Mouse (Mus musculus) embryonic facial prominence, embryonic 10.5 days (tissue): ENCODE data around the gene Plcb4. TPM values are rescaled to one million over a fixed set of nuclear protein-coding genes. Genes with fewer than 3 reads are reported as not detected.

Experiments
- DNase-seq: peaks from one replicate; pipeline ENCODE4 v3.0.0-alpha.2; 2017; ENCODE audit warnings: low spot score
- H3K27ac ChIP-seq: fragments of 300-500 bp; sonication (generic); replicated peaks from 2 replicates; pipeline ENCODE4 v1.5.1; 2016; ENCODE audit warnings: mild to moderate bottlenecking
- H3K27me3 ChIP-seq: fragments of 300-500 bp; sonication (generic); replicated peaks from 2 replicates; pipeline ENCODE4 v1.6.1; 2016; ENCODE audit warnings: low read depth, mild to moderate bottlenecking; ENCODE audit not compliant: poor library complexity, severe bottlenecking
- H3K36me3 ChIP-seq: fragments of 300-500 bp; sonication (generic); replicated peaks from 2 replicates; pipeline ENCODE4 v1.6.1; 2016; ENCODE audit warnings: mild to moderate bottlenecking, moderate library complexity
- H3K4me1 ChIP-seq: fragments of 300-500 bp; sonication (generic); 2 replicates; pipeline ENCODE4 v1.6.1; 2016
- H3K4me3 ChIP-seq: fragments of 300-500 bp; sonication (generic); 2 replicates; pipeline ENCODE4 v1.5.1; 2016; ENCODE audit warnings: mild to moderate bottlenecking, moderate library complexity
- H3K9me3 ChIP-seq: fragments of 300-500 bp; sonication (generic); 2 replicates; pipeline ENCODE4 v1.6.1; 2016; ENCODE audit warnings: mild to moderate bottlenecking
- WGBS: fragments of 180-500 bp; shearing (Covaris S2); methylation state at CpG from one replicate; pipeline ENCODE4 v1.1.7; 2016; 5-methylcytosine and 5-hydroxymethylcytosine counted together
- polyA plus RNA-seq: library from polyadenylated mRNA; unstranded; fragments of >200 nt; fragmentation: Nextera tagmentation; extraction: Ambion mirVana; gene quantifications from 2 replicates; pipeline ENCODE4 v1.2.1, GENCODE M21; 2016

The Plcb4 gene
- polyA plus RNA-seq, 1 experiment from 2014 or later = 16.1 TPM

DNA sequence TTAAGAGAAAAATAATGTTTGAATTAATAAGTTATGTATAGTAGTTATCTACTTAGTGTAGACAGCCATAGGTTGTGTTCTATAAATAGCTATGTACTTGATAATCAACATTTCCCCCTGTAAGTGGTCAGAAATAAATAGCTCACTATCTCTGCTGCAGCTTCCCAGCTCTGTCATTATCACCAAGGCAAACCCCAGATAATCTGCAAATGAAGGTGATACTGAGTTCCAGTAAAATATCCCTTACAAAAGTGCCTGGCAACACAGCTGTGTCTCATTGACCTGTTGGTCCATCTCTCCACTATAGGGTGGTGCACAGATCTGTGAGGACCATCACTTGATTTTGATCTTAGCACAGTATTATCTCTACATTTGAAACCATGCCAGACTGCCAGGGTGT is 179.3 kb downstream of the Plcb4 start:
- no peaks in the 10 kb centered on the region for H3K4me1 ChIP-seq
- H3K36me3 ChIP-seq = no peaks in the 10 kb centered on the region
- H3K27ac ChIP-seq = no peak overlapping the region
- no peak for DNase-seq
- no peaks in the 10 kb centered on the region for H3K27me3 ChIP-seq
- H3K9me3 ChIP-seq = no peaks in the 10 kb centered on the region
- H3K4me3 ChIP-seq = no peak overlapping the region

DNA sequence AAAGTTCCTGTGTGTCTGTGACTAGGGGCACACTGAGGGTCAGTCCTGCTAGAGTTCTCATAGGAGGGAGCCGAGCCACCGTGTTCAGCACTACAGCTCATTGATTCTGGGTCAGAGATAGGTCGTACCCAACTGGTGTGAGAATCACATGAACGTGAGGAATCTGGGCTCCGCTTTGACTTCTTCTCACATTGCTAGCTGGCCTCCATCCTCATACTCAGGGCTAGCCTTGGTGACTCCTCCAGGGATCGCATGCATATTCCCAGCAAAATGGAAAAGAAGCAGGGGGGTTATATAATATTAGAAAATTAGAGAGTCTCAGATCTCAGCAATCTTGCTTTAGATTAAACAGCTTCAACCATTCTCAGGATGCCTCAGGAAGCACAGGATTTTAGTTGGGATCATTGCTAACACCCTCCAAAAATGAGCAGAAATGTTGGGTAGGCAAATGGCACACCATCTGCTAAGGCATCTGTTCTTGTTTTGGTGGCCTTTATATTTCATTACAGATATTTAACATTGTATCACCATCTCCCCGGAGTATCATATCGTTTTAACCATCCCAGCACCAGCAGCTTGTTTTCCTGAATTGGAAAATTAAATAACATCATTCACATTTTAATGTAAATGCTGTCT is 180.0 kb downstream of the Plcb4 start:
- H3K27me3 ChIP-seq = no peaks in the 10 kb centered on the region
- H3K27ac ChIP-seq = no peak overlapping the region
- H3K4me3 ChIP-seq = no peak overlapping the region
- H3K9me3 ChIP-seq = no peaks in the 10 kb centered on the region
- WGBS = 89% methylated on average over 8 of the region's 8 CpGs
- no peaks in the 10 kb centered on the region for H3K36me3 ChIP-seq
- no peaks in the 10 kb centered on the region for H3K4me1 ChIP-seq
- no peak for DNase-seq

DNA sequence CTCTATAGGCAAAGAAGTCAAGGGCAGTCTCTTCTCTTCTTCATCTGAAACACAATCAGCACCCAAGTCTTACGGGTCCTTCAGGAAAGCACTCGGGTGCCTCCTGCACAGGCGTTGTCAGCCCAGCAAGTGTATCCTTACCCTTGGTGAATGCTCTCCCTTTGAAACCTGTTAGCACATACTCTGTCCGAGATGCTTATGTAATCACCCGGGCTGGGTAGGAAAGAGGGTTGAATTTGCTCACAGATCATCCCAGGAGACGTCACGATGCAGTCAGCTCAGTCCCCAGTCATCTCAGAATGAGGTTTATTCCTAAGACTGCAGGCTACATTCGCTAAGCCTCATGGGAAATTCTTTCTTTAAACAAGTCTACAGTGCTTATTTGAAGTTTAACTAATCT is 184.9 kb downstream of the Plcb4 start:
- Histone ChIP-seq H3K27me3 (no peaks in the 10 kb centered on the region), H3K4me1 (peaks cover 10% of the 10 kb centered on the region; the same call in 1 of the 2 replicates), H3K9me3 (no peaks in the 10 kb centered on the region), H3K36me3 (no peaks in the 10 kb centered on the region), H3K4me3 (no peak overlapping the region), H3K27ac (no peak overlapping the region)
- DNase-seq = no peak
- 79% methylated on average over 8 of the region's 8 CpGs for WGBS

DNA sequence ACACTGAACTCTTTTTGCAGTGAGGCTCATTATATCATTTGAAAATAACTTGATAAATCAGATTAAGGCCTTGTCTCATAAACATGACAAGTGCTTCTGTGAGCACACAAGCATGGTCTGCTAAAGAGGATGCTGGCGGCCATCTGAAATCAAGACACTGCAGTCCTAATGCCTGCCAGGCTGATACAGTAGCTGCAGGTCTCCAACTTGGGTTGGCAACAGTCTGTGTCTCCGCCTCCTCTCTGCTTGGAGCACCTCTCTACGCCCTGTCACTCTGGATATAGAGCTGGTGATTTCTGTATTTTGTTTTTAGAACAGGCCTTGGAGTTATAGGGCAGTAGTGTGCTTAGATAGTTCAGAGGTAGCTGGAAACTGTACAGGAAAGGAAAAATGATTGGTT is 188.1 kb downstream of the Plcb4 start:
- Histone ChIP-seq H3K4me1 (peaks cover 15% of the 10 kb centered on the region; the same call in 1 of the 2 replicates), H3K27ac (no peak overlapping the region), H3K36me3 (no peaks in the 10 kb centered on the region), H3K27me3 (no peaks in the 10 kb centered on the region), H3K4me3 (no peak overlapping the region), H3K9me3 (no peaks in the 10 kb centered on the region)
- 94% methylated on average over 3 of the region's 3 CpGs for WGBS
- DNase-seq = no peak

DNA sequence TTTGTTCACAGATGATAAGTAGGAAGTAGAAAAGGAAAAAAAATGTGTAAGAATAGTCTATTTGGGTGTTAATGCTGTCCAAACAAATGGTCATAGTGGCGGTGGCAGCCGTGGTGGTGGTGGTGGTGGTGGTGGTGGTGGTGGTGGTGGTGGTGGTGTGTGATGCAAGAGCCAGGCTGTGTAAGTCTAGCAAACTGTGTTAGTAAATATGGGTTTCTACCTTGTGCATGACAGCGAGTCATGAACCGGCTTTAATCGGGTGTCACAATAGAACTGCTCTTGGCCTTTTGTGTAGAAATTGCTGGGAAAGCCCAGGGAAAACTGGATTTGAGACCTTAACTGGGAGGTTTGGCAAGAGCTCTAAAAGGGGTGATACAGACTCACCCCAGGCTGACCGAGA is 188.9 kb downstream of the Plcb4 start:
- no peaks in the 10 kb centered on the region for H3K9me3 ChIP-seq
- no peak overlapping the region for H3K27ac ChIP-seq
- H3K4me1 ChIP-seq = peaks cover 15% of the 10 kb centered on the region; the same call in 1 of the 2 replicates
- H3K27me3 ChIP-seq = no peaks in the 10 kb centered on the region
- no peak for DNase-seq
- no peaks in the 10 kb centered on the region for H3K36me3 ChIP-seq
- no peak overlapping the region for H3K4me3 ChIP-seq
- WGBS = 87% methylated on average over 6 of the region's 6 CpGs

DNA sequence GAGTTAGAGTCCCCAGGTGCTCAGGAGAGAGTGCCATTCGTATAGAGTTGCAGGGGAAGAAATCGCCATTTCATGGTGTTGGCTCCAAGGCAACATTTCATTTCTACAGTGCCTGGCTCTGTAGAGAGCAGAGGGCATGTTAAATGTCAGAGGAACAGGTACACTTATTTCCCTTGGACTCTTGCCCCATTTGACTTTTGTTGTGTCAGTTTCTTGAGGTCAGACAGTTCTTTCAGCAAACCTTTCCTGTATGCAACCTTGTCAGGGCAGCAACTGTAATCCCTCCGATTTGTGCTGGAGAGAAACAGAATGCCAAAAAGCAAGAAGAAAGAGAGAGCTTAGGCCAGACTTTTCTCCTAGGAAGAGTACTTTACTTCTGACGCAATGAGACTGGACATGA is 189.4 kb downstream of the Plcb4 start:
- DNase-seq = no peak
- peaks cover 15% of the 10 kb centered on the region; the same call in 1 of the 2 replicates for H3K4me1 ChIP-seq
- H3K4me3 ChIP-seq = no peak overlapping the region
- 75% methylated on average over 4 of the region's 4 CpGs for WGBS
- H3K27ac ChIP-seq = no peak overlapping the region
- H3K36me3 ChIP-seq = no peaks in the 10 kb centered on the region
- H3K9me3 ChIP-seq = no peaks in the 10 kb centered on the region
- H3K27me3 ChIP-seq = no peaks in the 10 kb centered on the region

DNA sequence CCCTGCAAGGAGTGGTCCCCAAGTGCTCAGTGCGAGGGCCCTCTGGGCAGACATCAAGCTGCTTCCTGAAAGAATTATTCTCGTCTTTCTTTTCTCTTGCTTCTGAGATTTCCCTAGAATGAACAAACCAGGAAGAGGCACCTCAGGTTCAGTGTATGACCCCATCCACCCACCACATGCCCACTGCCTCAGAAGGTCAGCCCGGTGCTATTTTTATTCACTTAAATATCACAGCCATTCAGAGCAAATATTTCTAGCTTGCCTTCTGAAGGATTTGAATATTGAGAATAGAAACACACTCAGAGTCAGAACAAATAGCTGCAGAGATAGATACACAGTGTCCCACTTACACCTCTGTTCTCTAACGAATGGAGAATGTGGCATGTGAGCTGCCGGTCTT is 193.2 kb downstream of the Plcb4 start:
- Histone ChIP-seq H3K36me3 (no peaks in the 10 kb centered on the region), H3K4me1 (peaks cover 28% of the 10 kb centered on the region), H3K4me3 (no peak overlapping the region), H3K9me3 (no peaks in the 10 kb centered on the region), H3K27ac (no peak overlapping the region), H3K27me3 (no peaks in the 10 kb centered on the region)
- WGBS = 80% methylated on average over 5 of the region's 5 CpGs
- DNase-seq = no peak

DNA sequence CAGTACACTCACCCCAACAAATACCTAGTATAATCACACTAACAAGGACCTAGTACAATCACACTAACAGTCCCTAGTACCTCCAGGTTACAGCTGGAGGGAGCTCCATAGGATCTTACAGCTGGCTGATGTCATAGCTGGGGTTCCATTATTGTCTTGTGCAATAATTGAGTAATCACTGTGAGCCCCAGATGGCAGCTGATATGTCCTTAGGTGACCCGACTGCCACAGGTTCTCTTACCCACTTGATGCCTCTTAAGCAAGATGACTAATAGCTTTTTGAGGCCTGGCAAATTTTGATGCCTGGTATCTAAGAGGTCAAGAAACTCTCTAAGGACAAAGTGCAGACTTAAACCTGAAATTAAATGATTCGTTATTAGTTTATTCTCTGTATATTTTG is 194.3 kb downstream of the Plcb4 start:
- no peak for DNase-seq
- Histone ChIP-seq H3K27me3 (no peaks in the 10 kb centered on the region), H3K27ac (no peak overlapping the region), H3K36me3 (no peaks in the 10 kb centered on the region), H3K4me1 (peaks cover 24% of the 10 kb centered on the region), H3K9me3 (no peaks in the 10 kb centered on the region), H3K4me3 (no peak overlapping the region)
- 84% methylated on average over 2 of the region's 2 CpGs for WGBS

DNA sequence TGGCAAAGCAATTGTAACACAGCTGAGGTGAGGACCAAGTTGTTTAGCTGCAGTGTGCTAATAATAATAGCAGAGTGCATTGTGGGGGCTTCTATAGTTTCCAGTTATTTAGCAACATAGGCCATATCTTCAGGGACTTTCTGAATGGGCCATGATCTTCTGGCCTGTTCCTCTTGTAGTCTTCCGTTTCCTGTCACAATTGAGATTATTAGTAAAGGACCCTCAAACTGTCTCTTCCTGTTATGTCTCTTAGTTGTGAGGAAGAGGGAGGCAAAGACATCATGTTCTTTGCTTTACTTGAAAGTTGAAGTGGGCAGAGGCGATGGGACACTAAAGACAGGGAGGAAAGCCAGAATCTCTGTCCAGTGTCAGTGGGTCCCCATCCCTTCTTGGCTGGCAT is 195.2 kb downstream of the Plcb4 start:
- Histone ChIP-seq H3K36me3 (no peaks in the 10 kb centered on the region), H3K27me3 (no peaks in the 10 kb centered on the region), H3K4me3 (no peak overlapping the region), H3K27ac (no peak overlapping the region), H3K4me1 (peaks cover 16% of the 10 kb centered on the region), H3K9me3 (no peaks in the 10 kb centered on the region)
- DNase-seq = no peak
- WGBS = 86% methylated on average over 2 of the region's 2 CpGs

DNA sequence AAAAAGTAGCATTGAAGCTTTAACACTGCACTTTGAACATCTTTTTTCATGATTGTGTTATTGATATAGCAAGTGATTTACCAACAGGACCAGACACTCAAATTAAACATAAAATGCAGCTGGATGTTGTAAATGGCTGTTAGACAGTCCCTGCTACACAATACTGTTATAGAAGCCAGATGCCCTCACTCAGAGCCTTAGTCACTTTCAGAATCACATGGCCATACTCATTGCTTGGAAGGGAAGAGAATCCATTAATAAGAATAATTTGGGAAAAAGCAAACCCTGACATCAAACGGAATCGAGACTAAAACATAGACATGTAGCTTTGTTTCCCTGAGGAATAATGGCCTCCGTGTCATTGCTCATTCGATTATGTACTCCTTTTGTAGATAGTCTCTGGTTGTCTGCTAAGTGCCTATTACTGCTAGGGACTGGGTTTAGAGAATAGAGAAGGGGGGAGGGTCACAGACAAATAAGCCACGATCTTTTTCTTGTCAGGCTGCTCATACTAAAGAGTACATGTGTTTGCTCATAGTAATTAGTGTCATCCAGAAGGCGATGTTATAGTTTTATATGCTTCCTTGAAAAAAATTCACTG is 197.2 kb downstream of the Plcb4 start:
- no peaks in the 10 kb centered on the region for H3K27me3 ChIP-seq
- no peak for DNase-seq
- H3K4me1 ChIP-seq = peaks cover 13% of the 10 kb centered on the region
- WGBS = 81% methylated on average over 6 of the region's 6 CpGs
- no peak overlapping the region for H3K4me3 ChIP-seq
- H3K36me3 ChIP-seq = no peaks in the 10 kb centered on the region
- H3K9me3 ChIP-seq = no peaks in the 10 kb centered on the region
- H3K27ac ChIP-seq = no peak overlapping the region

DNA sequence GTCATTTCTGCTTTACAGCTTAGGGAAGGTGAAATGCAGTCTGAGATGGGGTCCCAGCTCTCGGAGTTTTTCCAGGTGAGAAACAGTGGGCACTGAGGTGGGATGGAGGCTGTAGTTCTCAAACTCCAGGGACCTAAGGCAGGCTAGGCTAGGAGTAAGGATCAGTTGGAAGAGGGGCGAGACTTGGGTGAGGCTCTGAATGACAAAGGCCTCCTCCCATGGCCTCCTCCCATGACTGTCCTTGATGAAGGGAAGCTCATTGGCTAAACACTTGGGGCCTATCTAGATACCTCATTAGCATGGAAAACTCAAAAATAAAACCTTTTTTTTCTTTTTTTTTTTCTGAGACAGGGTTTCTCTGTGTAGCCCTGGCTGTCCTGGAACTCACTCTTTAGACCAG is 198.0 kb downstream of the Plcb4 start:
- DNase-seq = no peak
- H3K27ac ChIP-seq = no peak overlapping the region
- H3K4me3 ChIP-seq = no peak overlapping the region
- H3K9me3 ChIP-seq = no peaks in the 10 kb centered on the region
- no peaks in the 10 kb centered on the region for H3K36me3 ChIP-seq
- 92% methylated on average over 2 of the region's 2 CpGs for WGBS
- no peaks in the 10 kb centered on the region for H3K27me3 ChIP-seq
- peaks cover 13% of the 10 kb centered on the region for H3K4me1 ChIP-seq

DNA sequence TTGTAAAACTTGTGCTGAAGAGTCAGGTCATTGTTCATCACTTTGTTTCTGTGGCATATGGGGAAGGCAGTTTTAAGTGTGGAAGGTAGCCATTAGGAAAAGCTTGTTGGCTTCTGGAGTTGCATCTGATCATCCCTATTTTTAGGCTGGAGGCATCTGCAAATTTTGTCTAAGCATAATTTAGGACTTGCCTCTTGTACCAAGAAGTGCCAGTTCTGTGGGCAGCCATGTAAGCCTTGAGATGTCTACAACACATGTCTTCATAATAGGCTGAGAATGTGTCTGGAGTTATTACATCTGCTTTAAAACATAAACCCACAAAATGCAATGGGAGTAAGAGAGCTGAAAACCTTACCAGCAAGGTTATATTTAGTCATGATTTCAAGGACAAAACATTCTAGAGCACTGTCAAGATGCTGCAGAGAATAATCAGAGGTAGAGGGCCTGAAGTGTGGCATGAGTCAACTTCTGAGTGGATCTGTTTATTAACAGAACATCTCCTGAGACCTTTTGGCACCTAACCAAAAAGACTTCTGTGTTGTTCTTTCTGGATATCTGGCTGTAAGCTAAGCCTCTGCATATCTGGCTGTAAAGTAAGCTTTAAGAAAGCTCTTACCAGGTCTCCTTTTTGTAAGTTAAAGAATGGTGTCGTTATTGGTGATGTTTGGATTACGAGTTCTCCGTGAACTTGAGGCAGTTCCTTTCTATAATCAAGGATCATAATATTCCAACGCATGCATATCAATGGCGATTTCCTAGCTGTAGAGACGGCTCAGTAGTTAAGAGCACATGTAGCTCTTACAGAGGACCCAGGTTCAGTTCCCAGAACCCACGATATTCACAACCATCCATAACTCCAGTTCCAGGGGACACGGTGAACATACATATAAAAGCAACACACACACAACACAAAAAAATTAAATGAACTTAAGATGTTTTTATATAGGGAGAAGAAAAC is 203.0 kb downstream of the Plcb4 start:
- WGBS = 93% methylated on average over 8 of the region's 8 CpGs
- H3K27ac ChIP-seq = no peak overlapping the region
- H3K9me3 ChIP-seq = no peaks in the 10 kb centered on the region
- H3K4me3 ChIP-seq = no peak overlapping the region
- no peaks in the 10 kb centered on the region for H3K27me3 ChIP-seq
- H3K36me3 ChIP-seq = no peaks in the 10 kb centered on the region
- no peak for DNase-seq
- peaks cover 16% of the 10 kb centered on the region for H3K4me1 ChIP-seq
